Mouse (Mus musculus) B cell, adult 2 months (primary cell): Measurements from ENCODE around the gene Mrpl34.

Experiments
- DNase-seq, 2 experiments: peaks; one replicate each; pipeline ENCODE4 v3.0.0; 2022

Mrpl34 gene

DNA sequence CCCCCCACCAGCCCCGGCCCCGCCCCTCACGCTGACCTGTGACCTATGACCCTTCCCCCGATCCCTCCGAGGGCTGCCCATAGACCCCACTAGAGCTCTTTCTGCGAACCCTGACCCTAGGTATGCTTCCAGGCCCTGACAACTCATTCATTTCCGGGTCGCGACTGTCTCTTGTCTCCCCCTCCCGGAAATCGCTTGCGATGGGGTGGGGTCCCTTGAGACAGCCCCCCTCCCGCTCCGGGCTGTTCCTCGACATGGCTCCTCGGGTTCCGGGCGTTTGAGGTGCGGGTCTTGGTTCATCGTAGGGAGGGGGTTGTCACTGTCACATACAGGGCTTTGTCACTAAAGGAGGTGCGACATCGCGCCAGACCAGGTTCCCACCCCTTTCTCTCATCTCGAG lies 4.7 kb downstream of the Mrpl34 start:
- DNase-seq, result peak; percentile 56 to 57

DNA sequence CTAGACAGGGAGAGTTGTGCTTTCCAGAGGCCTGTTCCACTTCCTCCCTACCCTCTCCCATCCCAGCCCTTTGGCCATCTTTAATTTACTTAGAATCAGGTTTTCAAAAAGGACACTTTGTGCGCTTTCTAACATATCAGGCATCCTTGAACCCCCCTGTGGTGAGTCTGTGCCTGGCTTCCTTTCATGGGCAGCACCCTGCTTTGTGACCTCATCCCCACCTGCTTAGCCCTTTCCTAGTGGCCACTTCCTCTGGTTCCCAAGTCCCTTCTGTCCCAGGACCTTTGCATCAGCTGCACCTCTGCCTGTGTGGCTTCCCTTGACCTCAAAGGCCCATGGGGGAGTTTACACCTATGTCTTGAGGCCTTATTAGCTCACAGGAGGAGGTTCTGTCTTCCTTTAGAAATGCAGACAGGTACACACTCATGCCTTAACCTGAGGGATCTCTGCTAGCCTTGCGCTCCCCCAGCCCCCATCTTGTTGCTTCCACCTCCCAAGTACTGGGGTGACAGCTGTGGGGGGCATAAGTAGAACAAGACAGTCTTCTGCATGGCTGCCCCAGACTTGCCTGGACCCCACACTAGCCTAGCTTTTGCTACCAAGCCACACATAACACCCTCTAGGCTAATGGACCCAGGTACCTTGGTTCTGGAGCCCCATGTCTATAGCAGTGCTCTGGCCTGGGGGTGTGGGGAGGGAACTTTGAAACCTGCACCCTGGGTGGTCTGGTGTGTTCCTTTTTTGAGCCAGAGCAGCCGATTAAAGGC lies 5.6 kb downstream of the Mrpl34 start:
- DNase-seq, result no peak

DNA sequence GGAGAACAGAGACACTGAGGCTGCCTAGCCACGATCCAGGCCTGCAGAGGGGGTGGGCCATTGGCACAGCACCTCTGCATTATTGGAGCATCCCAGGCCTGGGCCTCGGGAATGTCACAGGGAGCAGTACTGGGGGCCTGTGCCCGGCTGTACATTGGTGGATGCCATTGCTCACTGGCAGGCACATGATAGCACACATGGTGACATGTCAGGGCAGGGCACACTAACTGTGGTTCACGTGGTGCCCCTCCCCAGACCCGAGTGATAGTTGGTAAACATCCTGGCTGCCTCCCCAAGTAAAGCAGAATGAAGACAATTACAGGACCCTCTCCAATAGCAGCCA lies 6.1 kb downstream of the Mrpl34 start:
- no peak for DNase-seq

DNA sequence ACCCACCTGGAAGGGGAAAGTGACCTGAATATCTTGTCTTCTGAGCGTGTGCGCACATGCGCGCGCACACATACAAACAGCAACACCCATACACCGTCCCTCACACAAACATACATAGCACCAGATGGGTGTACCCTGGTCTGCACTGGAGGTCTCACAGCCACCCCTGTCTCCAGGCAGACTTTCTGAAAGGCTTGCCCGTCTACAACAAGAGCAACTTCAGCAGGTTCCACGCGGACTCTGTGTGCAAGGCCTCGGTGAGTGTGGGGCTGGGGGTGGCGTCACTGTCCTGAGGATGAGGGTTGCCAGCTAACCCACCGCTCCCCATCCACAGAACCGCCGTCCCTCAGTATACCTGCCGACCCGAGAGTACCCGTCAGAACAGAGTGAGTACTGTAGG lies 7.1 kb downstream of the Mrpl34 start:
- DNase-seq, result no peak

DNA sequence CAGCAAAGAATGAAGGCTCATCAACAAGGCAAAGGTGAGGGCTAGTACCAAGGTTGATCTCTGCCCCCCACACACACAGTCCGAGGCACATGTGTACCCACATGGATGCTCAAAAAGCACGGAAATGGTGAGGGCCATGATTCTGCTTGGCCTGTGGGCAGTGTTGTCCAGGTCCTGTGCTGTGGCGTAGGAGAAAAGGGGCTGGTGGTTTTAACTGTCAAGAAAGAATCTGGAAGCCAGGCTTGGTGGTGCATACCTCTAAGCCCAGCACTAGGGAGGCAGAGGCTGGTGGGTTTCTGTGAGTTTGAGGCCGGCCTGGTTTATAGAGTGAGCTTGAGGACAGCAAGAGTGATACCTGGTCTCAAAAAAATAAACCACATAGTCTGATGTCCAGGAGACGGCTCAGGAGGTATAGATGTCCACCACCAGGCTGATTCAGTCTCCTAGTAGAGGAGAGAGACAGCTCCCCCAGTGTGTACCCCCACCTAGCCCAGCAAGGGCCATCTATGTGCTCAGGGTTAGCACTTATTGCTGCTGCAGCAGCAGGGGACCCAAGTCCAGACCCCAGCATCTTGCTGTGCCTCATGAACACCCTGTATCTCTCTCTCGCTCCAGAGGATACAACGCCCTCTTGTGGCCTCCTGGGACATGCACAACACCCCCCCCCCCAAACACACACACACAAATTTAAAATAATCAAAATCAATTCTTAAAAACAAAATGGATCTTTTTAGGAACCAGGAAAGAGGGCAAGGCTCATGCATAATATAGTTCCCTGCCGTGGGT lies 8.0 kb downstream of the Mrpl34 start:
- peak; percentile 34 to 44 for DNase-seq

DNA sequence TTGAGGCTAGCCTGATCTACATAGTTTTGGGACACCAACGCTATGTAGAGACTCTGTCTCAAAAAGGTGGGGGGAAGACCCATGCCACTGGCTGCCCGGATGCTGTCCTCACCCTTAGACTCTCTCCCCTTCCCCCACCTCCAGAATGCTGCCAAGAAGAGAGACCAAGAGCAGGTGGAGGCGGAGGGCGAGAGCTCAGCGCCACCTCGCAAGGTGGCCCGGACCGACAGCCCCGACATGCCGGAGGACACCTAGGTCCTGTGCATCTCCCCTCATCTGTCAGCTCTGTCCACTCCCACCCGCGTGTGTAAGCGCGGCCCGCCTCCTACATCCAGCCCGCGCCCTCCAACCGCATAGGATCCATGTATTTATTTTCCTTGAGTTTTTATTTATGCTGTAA lies 9.6 kb downstream of the Mrpl34 start:
- no peak for DNase-seq

DNA sequence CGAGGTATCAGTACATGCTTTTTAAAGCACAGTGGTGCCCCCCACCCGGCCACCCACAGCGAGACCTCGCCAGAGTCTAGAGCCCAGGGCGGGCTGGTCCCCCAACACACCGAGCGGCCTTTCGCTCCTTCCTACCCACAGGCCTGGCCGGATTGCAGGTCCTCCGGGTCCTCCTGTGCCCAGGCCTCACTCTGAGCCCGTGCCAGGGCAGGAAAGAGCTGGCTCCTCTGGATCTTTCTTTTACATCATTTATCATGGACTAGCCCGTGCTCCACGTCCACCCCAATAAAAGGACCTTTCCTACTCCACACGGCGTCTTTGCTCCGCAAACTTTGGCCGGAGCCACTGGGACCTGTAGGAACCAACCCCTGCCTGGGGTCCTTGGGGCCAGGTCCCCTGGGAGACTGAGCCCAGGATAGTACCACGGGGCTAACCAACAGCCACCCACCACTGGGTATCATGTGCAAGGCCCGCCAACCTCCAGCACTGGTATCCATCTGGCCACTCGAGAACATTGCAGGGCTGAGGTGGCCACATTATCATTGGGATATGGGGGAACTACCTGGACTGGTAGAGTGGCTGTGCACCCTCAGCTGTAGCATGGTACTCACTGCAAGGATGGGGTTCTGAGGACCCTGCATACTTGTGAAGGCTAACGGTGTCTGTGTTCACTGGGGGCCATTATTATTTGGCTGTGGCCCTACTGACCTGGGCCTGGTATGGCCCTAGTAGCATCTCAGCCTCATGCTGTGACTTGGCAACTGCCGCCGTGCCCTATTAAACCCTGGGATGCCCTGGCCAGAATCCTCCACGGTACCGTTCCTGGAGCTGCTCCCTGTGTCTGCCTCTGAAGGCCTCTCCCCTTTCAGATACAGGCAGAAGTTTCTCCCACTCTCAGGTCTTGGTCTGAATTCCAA lies 10.3 kb downstream of the Mrpl34 start:
- no peak for DNase-seq

DNA sequence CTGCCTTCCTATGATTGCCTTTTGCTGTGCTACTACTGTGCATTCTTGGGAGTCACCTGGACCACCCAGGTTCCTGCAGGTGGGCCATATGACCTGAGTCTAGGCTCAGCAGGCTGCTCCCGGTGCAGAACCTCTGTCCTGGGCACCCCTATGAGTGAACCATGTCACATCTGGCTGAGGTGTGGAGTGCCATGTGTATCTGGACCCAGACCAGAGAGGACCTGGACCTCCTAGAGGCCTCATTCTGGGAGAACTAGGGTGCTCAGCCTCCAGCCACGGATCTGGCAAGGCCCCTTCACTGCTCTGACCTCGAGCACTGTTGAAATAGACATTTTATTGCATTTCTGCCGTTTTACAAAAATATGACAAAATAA lies 10.9 kb downstream of the Mrpl34 start:
- DNase-seq, result no peak

DNA sequence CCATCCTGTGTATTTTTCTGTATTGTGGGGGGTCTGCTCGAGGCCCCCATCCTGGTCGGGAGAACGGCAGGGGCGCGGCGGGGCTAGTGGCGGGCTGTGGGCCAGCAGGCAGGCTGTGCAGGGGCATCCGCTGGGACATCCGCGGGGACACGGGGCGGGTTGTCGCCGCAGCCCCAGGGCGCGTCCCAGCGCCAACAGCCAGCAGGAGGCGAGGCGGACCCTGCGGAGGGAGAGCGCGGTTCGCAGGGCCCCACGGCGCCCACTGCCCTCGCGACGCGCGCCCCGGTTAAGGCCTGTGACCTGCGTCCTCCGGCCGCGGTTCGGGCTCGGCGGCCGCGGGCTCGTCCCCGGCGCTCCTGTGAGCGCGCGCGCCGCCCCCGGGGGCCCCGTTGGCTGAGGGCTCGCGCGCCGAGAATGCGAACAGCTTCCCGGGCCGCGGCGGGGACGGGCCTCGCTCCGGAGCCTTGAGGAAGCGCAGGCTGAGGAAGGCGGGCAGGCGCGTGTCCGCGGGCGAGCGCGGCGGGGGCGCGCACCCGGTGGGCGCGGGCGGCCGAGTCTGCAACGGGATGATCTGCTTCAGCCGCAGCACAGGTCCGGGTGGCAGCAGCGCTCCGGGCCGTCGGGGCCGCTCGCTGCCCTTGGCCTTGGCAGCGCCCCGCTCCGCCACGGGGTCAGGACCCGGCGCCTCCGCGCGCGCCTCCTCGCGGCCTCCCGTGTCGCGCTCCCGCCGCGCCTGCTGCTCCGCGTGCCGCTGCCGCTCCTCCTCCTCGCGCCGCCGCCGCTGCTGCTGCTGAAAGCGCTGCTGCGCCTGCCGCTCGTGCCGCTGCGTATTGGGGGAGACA lies 11.6 kb downstream of the Mrpl34 start:
- DNase-seq, result peak; percentile 69 to 74

DNA sequence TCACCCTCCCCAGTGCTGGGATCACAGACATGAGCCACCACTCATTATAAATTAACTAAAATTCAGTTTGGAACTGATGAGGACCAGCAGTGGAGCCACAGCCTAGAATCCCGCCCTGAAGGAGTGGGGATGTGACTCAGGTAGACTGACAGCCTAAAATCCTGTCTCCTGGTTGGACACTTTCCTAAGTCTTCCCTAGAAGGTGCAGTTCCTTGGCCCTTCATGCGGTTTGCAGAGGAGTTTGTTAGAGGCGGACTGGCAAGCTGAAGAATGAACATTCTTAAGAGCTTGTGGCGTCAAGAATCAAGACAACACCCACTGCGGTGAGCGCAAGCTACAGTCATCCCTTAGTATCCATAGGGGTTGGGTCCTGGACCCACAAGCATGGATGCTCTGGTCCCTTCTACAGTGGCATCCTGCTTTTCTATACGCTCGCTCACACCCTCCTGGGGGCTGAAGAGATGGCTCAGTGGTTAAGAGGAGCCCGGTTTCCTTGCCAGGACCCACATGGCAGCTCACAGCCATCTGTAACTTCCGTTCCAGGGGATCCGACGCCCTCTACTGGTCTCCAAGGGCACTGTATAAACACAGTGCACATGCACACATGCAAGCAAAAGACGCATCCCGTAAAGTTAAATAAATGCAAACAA lies 12.6 kb downstream of the Mrpl34 start:
- peak; percentile 57 to 58 for DNase-seq

DNA sequence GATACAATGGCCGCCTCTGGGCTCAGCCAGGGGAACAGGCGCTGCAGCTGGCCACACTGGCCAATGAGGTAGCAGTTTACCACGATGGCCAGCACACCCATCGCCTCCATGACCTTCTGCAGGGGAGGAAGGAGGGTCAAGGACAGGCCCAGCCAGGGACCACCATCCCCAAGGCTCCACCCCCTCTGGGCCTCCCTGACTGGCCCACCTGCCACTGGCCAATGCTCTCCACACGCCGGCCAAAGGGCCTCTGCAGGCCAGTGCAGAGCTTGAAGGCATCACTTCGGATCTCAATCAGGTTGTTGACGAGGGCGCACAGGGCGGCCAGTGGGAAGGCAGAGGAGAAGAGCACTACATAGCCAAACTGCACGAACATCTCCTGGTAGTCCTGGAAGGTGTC lies 14.2 kb downstream of the Mrpl34 start:
- no peak for DNase-seq

DNA sequence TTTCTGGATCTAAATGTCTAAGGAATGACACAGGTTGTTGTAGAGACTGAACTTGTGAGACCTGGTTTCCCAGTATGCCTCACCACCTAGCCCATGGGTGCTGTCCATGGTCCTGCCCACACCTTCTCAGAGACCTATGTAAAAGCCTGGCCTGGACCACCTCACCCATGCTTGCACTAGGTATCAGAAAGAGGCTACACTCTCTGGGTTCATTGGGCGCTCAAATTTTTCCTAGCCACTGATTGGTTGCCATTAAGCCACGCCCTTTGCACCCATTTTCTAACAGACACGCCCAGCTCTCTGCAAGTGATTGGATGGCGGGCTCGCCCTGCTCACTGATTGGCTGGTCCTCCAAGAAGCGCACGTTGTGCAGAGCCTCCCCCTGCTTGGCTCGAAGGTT lies 19.2 kb downstream of the Mrpl34 start:
- DNase-seq, result peak; percentile 66

DNA sequence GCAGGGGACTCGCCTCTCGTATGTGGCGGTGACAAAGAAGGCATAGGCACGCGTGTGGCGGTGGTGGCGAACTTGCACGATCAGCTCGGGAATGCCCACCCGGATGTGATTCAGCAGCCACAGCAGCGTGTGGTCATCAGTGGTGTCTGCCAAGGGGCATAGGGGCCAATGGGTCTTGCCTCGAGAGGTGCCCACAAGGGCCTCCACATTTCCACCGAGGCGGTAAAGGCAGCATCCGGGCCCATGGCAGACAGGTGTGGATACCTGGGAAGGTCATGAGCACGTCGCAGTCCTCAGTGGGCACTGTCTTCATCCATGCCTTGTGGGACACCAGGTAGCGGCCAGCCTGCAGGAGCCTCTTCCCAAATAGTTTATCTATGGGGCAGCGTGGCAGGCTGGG lies 20.0 kb downstream of the Mrpl34 start:
- no peak for DNase-seq

DNA sequence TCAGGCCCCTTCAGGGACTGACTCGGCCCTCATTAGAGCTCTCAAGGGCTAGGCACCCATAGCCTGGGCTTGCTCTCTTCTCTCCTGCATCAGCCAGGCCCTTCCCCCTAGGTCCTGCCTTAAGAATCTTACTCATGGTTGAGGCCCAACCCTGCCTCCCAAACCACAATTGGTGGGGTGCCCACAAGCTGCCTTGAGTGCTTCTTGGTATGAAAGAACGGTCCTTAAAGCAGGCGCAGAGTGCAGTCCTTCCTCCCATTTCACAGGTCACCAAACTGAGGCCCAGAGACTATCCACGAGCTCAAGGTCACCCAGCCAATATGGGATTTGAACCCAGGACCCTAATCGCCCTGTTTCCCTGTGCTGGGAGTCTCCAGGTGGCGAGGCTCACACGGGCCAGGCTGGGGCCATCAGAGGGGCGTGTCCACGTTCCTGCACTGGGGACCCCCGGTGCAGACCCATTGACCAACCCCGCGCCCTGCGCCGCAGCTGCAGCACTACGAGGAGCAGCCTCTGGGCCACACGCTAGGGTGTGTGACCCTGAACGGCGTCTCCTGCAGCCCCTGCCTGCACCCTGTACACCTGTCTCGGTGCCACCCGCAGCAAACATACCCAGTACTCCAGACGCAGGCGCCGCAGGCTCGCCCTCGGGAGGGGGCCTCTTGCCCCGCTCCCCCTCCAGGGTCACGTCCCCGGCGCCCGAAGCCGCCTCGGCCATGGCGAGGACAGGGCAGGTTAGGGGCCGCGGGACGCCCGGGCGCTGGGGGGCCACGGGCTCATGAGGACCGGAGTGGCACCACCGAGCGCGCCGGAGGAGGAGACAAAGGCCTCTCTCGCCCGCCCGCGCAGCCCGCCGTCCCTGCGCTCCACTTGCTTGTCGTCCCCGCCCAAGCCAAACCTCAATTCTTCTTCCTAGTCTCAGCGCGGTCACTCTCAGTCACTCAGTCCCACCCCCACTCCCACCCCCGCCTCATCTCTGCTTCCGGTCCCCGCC lies 20.7 kb downstream of the Mrpl34 start, which contains the start of gene Ano8:
Gene Ano8 (minus strand): TSS at position 822 of the 994 bp plus-strand sequence.
- DNase-seq, result peak; percentile 87 to 88

DNA sequence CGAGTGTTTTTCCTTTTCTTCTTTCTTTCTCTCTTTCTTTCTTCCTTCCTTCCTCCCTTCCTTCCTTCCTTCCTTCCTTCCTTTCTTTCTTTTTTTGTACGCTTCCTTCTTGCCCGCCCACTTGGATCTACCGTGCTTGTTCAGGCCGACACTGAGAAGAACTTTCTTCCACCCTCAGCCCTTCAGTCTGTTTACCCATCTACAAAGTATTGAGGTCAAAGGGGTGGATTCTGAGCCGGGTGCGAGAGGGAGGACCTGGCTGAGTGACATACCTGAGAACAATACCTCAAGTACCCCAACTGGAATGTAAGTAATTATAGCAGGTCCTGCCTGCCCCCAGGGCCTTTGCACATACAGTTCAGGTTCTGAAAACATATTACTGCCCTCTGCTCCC lies 21.4 kb downstream of the Mrpl34 start:
- no peak for DNase-seq

DNA sequence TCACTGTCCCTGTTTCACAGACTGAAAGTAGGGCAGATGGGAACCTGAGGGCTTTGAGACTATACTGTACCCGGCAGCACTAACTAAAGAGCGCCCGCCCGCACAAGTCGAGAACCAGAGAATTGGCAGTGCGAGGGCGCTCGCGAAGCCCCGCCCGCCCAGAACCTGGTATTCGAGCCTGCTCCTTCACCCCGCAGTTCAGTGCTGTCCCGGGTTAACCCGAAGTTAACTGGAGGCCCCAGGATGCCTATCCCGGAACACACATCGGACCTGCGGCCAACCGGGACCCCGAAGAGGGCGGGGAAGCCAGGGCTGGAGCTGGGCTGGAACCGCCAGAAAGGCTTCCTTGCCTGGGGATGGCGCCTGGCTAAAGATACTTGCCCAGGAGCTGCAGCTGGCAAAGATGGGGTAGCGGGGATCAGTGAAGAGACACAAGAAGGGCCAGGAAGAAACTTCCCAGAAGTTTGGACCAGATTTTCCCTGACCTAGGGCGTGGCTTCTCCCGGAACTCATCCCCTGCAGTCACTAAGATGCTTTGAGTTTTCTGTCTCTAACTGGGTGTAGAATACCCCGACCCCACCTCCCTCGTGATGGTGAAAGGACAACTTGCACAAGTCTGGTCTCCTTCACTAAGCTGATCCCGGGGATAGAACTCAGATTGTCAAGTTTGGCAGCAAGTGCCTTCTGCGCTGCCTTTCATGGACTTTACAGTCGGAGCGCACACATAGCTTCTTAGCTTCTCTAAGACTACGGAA lies 23.1 kb downstream of the Mrpl34 start, which contains the start of gene Gtpbp3:
Gene Gtpbp3 (plus strand): TSS at position 413 of the 755 bp plus-strand sequence.
- DNase-seq, result peak; percentile 80

DNA sequence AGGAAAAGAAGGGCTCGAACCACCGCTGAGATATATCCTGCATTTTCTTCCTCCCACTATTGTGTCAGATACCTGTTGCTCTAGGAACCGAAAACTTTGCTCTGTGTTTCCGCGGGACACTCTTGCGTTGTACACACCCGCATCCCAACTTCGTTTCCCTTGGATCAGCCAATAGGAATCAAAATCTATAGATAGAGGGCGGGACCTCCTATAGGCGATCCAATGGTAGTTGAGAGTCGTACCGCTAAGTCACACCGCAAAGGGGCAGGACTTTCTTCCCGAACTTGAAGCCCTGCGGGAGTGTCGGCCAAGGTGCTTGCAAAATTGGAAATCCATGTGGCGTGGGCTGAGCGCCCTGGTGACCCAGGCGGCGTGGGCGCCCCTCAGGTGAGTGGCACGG lies 23.7 kb downstream of the Mrpl34 start:
- DNase-seq, result peak; percentile 91

DNA sequence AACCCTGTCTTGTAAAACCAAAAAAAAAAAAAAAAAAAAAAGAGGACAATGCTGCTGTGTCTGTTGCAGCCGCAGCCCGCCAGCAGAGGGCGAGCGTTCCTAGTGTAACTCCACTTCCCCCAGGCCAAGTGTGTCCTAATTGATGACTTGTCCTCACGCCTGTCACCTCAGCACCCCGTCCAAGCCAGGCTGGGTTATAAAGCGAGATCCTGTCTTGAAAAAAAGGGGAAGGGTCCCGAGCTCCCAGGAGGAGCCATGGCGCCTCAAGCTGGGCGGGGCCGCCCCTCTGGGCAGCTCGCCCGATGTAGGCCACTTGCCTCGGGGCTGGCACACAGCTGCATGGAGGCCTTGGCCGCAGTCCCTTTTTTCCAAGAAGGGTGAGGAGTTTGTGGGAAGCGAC lies 30.3 kb downstream of the Mrpl34 start:
- peak; percentile 86 for DNase-seq

DNA sequence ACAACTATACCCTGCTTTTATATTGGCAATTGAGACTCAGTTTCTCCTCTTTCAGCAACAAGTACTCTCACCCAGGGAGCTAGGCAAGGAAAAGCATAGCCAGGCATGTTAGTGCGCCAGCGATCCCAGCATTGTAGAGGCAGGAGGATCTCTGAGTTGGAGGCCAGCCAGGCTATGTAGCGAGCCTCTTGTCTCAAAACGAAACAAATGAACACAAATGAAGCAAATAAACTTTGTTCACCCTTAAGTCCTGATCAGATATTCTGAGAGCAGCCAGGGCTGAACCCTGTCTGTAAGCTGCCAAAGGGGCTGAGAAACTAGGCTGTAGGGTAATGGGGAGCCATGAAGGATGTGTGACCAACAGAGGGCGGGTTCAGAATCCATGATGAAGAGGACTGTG lies 31.1 kb downstream of the Mrpl34 start:
- DNase-seq, result no peak

DNA sequence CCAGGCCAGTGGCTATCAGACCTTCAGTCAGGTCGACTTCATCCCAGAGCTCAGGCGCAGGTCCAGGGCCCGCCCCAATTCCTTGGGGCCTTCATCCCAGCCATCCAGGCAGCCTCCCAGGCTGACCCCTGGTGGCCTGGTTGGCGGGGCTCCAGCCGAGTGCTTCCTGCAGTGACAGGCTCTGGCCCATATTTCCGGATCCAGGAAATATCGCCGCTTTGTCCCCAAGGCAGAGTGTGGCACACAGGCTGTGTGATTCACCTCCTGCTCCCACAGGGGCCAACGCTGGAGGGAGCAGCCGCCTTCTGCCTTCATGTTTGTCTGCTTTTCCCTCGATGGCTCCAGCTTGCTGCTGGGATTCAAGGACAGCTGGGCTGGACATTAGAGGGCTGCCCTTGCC lies 31.7 kb downstream of the Mrpl34 start:
- DNase-seq, result no peak
